Mouse (Mus musculus) cerebellum, postnatal 10 days (tissue): ENCODE results near the gene Gm5796.
"Not testable (repeated sequence)": the region's sequence is repeated elsewhere in the genome, so short reads cannot be mapped to it uniquely, and the experiment has no call there.

ENCODE experiments used
- DNase-seq, 2 experiments: peaks; one replicate each; pipeline ENCODE4 v3.0.0; 2021; ENCODE audit warnings: mixed read lengths in 2 of 2

Gene Gm5796

DNA sequence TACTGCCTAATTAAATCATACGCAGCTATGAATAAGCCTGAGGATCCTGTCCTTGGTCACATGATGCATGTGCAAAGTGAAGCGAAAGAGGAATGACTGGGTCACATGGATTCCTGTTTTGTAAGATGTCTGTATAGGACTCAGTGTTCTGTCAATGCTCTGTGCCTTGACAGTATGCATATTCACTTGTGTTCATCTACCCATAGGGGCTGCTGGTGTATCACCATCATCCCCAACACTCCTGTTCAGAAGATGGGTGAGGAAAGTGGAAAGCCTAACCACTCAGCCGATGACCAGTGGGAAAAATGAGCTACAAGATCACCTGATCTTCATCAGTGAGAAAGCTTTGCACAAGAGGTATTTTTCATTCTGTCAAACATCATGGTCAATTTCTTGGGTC, at the start of gene Gm5796:
Gene Gm5796, plus strand, starts transcription at position 301 of the 400 bp plus-strand sequence.
- DNase-seq, result not testable (repeated sequence)

DNA sequence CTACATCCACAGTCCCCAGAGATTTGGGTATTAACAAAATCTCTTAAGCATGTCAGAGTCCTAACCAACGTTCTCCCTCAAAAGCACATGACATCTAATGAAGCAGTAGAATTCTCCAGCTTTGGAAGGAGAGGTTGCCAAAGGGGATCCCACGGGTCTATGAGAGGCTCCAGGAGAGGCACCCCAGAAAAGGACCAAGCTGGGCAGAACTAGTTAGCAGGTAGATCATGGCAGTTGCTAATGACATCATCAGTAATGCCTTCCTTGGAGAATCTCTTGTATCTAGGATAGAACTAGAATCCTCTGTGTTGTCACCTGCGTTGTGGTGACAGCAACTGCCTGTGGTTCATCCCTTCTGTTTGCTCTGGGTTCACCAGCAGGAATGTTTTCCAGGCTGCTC, 25.6 kb upstream of the Gm5796 start, which contains the start of gene Gm3099:
Gene Gm3099, plus strand, starts transcription at position 301 of the 400 bp plus-strand sequence.
- DNase-seq, result not testable (repeated sequence)

DNA sequence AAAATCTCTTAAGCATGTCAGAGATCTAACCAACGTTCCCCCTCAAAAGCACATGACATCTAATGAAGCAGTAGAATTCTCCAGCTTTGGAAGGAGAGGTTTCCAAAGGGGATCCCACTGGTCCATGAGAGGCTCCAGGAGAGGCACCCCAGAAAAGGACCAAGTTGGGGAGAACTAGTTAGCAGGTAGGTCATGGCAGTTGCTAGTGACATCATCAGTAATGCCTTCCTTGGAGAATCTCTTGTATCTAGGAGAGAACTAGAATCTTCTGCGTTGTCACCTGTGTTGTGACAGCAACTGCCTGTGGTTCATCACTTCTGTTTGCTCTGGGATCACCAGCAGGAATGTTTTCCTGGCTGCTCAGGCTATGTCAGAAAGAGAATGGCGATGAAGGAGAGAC, 60.1 kb downstream of the Gm5796 start, which contains the start of gene Gm3115:
Gene Gm3115, plus strand, starts transcription at position 301 of the 400 bp plus-strand sequence.
- DNase-seq, result not testable (repeated sequence)
